Mouse (Mus musculus) left cerebral cortex, postnatal 36 days (tissue): ENCODE measurements around the gene Cacna1e. TPM values are rescaled to one million over a fixed set of nuclear protein-coding genes. Genes with fewer than 3 reads are reported as not detected.
A peak's percentile ranks its signal among the peaks of the same experiment; 100 is the strongest.

Experiments
- DNase-seq, 2 experiments: peaks; one replicate each; pipeline ENCODE4 v3.0.0; 2021 to 2022; ENCODE audit warnings: low spot score in 2 of 2, mixed read lengths in 1 of 2
- intact Hi-C: fragments of 180-260 bp; cut with DNase I; formaldehyde crosslinking; loops from one replicate; pipeline ENCODE4 v1.15.1; 2025
- total RNA-seq, 2 experiments: library from RNA; stranded (reverse); gene quantifications; 2 replicates each; pipeline ENCODE4 v1.2.3; 2021

Gene Cacna1e
- total RNA-seq, 2 experiments from 2014 or later: 146 to 202 TPM

GRCm38 (mm10) chr1:154842336-154842735, 42.0 kb downstream of the Cacna1e start:
- DNase-seq: no peak
- intact Hi-C loops: no loop called here

DNA sequence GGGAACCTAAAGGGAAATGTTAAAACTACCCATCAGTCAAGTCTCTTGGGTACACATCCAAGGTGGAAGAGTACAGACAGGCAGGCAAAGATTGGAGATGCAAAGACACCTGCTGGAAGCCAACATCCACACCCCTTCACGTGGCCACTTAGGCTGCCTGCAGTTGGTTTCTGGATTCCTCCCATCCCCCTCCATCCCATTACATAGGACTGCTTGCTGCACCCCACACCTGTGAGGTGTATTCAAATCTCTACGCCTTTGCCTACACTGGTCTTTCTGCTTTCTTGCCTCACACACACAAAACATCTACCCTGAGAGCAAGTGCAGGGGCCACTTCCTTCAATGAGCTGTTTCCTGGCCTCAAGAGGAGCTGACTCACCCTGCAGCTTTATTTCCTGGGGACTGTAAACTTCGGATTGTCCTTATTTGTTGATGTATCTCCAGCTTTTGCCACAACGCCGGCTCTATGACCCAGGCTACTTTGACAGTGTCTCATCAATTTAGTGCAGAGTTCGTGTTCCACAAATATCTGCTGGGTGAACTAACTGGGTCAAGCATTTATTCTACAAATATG, 43.2 kb downstream of the Cacna1e start:
- intact Hi-C loops: no loop called here
- DNase-seq: no peak

- intact Hi-C loops: no loop called here
Measured at GRCm38 (mm10) chr1:154839272-154839671, 45.0 kb downstream of the Cacna1e start.

GRCm38 (mm10) chr1:154836473-154836872, 47.8 kb downstream of the Cacna1e start:
- intact Hi-C loops: no loop called here
- DNase-seq: no peak

More at GRCm38 (mm10) chr1:154839272-154839671, 45.0 kb downstream of the Cacna1e start:
- no peak for DNase-seq

DNA sequence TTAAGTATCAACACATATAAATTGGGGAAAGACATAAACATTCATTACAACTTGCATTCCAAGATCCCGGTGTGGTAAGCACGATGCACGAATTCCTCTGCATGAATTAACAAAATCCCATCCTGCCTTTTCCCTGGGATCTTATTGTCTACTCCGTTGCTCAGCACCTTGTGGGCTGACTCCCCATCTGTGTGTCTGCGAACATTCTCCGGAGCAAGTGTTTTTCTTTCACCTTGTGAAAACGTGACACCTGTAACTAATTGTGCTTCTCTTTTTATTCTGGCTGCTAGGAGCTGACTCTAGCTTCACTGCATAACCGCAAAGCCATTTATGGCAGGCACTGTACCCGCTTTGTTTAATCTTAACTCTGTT, 52.1 kb downstream of the Cacna1e start:
- intact Hi-C loops: no loop called here
- DNase-seq: no peak

- intact Hi-C loops: no loop called here
- no peak for DNase-seq
Measured at GRCm38 (mm10) chr1:154831269-154832167, 52.8 kb downstream of the Cacna1e start.

- intact Hi-C loops: no loop called here
Measured at GRCm38 (mm10) chr1:154830051-154830450, 54.2 kb downstream of the Cacna1e start.

DNA sequence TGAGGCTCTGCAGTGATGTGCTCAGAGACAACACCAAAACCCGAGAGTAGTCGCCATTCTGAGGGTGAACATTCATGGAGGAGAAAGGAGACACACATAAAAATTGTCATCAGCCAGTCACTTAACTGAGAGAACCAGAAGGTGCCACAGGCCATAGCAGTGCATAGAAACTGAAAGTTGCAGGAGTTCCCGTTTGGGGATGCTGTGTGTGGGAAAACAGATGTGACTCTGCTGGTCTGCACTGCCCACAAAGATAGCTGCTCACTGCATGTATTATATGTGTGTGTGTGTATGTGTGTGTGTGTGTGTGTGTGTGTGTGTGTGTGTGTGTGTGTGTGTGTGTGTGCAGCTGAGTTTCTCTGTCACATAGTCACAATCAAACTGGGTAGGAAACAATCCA, 61.2 kb downstream of the Cacna1e start:
- intact Hi-C loops: no loop called here
- no peak for DNase-seq

More at GRCm38 (mm10) chr1:154830051-154830450, 54.2 kb downstream of the Cacna1e start:
- DNase-seq: no peak

DNA sequence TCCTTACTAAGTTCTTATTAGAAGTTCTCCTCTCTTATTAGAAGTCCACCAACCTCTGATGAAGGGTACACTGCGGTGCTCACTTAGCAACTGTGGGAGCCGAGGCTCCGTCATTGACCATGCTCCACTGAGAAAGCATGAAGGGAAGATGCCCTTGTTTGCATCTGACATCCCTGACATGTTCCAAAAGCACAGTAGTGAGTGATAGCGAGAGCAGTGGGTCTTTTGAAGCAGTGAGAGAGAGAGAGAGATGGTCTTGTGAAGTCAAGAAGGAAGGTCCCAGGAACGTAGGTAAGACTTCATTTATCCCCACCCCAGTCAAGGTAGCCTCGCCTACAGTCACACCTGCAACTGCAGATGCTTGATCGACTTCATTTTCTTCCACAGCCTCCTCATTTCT, 63.9 kb downstream of the Cacna1e start:
- DNase-seq: no peak
- intact Hi-C loops: no loop called here

DNA sequence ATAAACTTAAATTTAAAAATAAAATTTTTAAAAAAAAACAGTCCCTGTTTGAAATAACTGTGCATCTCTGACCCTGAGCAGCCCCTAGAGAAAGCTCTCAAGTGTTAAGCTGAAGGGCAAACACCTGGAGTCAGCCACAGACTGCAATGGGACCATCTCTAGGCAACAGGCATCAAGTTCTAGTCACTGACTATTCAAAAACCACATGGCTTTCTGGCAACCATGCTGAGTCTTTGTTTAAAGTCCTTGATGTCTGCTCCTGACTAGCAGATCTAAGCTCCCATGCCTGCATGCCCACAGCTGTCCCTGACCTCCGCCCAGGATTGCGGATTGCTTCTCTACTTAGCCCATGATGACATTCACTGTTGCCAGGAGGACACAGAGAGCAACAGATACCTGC, 64.3 kb downstream of the Cacna1e start:
- intact Hi-C loops: no loop called here
- DNase-seq: no peak

- DNase-seq: no peak
Measured at GRCm38 (mm10) chr1:154818742-154819141, 65.6 kb downstream of the Cacna1e start.

DNA sequence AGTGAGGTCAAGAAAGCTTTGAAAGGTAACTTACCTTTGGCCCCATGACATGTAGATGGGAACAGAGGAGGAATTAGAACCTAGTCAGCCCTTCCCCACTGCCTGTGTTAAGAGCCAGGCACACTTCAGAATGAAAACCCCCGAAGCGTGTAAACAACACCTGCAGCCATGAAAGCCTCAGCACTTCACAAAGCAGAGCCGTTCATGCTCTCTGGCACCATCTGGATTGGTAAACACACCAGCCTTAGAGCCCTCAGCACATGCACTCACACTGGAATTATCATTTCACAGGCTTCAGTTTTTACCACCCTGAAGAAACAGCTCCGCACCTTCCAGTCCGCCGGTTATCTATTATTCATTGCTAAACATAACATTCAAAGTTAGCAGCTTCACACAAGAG, 67.5 kb downstream of the Cacna1e start:
- intact Hi-C loops: no loop called here
- no peak for DNase-seq

More at GRCm38 (mm10) chr1:154818742-154819141, 65.6 kb downstream of the Cacna1e start:
- intact Hi-C loops: no loop called here

GRCm38 (mm10) chr1:154816267-154816666, 68.0 kb downstream of the Cacna1e start:
- peak in 1 of 2 experiments; percentile 13 for DNase-seq

GRCm38 (mm10) chr1:154805742-154806141, 78.6 kb downstream of the Cacna1e start:
- intact Hi-C loops: no loop called here
- no peak for DNase-seq

More at GRCm38 (mm10) chr1:154816267-154816666, 68.0 kb downstream of the Cacna1e start:
- intact Hi-C loops: no loop called here

DNA sequence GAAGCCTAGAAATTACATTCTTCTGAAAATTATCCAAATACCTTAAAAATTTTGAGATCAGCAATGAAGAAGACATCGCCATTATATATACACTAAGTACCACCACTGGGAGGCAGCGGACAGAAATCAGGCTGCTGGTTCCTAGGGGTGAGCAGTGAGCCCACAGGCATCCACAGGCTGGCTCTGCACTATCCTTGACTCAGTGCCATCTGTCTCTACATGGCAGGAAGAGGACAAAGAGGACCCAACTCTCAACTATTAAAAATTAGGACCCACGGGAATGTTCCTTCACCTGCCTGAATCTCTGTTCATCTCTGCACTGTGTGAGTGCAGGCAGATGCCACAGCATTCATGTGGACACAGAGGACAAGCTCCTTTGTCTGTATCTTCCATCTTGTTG, 79.3 kb downstream of the Cacna1e start:
- intact Hi-C loops: no loop called here
- DNase-seq: no peak

DNA sequence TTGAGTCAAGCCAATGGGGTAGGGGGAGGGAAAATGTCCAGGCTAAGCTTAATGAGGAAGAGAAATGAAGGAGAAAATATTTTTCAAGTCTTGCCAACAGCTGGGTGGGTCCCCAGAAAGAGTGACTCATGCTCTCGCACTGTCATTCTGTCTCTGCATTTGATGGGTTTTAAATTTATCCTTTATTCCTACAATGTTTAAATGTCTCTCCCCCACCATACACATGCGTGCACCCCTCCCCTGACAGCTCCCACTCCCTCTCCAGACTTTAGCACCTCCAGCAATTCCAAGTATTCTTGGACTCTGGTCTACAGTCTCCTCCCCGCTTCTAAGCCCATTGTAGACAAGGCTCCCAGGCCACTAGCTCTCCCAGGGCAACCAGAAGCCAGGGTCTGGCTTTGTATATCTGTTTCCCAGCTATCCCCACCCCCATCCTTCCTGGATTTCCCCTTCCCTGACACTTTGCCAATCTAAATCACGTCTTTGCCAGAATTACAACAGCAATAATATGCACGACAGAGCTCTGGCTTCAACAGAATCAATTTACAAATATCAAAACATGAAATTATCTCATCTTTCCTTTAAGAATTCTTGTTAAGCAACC, 81.9 kb downstream of the Cacna1e start:
- DNase-seq: peak in 1 of 2 experiments; percentile 30
- intact Hi-C loops: no loop called here

DNA sequence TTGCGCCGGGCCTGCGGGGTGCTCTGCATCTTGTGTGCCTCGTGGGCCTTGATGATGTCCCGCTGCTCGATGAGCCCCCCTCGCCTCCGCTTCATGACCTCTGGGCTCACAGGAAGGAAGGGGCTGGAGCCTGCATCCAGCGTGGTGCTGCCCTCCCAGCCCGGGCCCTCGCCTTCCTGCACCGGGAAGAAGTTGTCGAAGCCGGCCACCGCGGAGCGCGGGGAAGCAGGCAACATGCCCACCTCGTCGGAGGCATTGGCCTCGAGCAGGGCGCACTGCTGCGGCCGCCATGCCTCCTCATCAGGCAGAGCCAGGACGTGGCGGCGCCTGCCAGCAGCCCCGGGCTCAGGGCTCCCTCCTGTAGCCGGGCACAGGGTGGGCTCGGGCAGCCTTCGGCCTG, 85.0 kb downstream of the Cacna1e start:
- intact Hi-C loops: loop anchor here (10.0 kb wide), 1 partner anchor 436 kb away; no protein-coding TSS in a partner anchor

DNA sequence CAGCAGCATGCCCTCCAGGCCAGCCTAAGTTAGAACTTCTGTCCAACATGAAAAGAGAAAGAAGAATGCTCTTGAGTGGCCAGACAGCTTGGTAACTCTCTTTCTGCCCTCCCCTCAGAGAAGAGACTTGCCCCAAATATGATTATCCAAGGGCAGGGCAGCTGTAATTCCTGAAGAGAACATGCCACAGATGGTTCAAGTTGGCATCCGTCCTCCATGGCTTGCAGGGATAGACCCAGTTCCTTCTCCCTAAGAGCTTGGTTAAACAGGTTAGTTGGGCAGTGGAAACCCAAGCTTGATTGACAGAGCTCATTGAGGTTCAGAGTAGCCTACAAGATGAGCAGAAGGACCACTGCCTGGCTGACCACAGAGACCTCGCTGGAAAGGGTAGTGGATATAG, 85.5 kb downstream of the Cacna1e start:
- intact Hi-C loops: loop anchor here (10.0 kb wide), 1 partner anchor 436 kb away; no protein-coding TSS in a partner anchor
- DNase-seq: no peak

More for the DNA sequence above, 85.0 kb downstream of the Cacna1e start:
- DNase-seq: no peak

- intact Hi-C loops: loop anchor here (10.0 kb wide), 1 partner anchor 438 kb away; no protein-coding TSS in a partner anchor
- no peak for DNase-seq
Measured at GRCm38 (mm10) chr1:154796685-154797084, 87.6 kb downstream of the Cacna1e start.

- intact Hi-C loops: loop anchor here (5.0 to 10.0 kb wide), 2 partner anchors 88 to 440 kb away; partner anchors contain the start of gene Cacna1e
- no peak for DNase-seq
Measured at GRCm38 (mm10) chr1:154794518-154794951, 89.8 kb downstream of the Cacna1e start.
